Mouse (Mus musculus): ENCODE results near the gene Cacna1i. TPM values are rescaled to one million over a fixed set of nuclear protein-coding genes. Genes with fewer than 3 reads are reported as not detected.

Cacna1i gene
- polyA plus RNA-seq, 1 experiment from 2014 or later: 0.03 TPM

DNA sequence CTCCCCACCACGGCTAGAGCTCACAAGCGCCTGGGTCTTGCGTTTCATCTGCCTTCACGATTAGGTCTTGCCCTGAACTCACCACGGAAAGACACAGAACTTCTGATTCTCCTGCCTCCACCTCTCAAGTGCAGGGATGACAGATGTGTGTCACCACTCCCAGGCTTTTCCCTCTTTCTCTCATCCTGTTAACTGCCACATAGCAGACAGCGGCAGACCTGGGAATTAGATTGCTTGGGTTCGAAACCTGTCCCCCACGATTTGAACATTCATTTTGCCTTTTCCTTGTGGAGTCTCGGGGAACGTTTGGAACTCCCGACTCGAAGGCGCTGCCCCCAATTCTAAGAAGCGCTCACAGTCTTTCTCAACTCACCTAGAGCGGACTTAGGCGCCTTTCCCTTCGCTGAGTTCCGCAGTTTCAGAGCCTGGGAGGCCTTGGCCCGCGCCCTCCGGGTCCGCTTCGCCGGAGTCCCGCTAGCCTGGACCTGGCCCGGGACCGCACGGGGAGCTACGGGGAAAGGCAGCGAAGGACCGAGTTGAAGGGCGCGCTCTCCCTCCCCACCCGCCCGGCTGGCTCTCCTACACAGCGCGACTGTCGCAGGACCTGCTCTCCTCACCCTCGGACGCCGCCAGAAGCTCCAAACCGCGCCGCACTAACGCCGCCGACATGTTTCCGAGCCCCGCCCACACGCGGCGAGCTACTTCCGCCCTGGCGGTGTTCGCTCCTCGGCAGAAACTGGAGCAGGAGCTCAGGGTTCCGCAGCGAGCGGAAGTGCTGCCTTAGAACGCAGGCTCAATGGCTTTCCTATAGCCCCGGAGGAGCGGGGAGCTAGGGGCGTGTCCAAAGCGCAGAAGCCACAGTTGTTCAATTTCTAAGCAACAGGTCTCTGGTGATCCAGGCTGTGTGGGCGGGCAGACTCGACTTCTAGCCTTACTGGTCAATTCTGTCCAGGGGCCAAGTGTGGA is 23.1 kb upstream of the Cacna1i start, which contains the start of gene Rps19bp1:
Gene Rps19bp1, minus strand, starts transcription at position 706 of the 966 bp plus-strand sequence.
- H3K4me3 ChIP-seq (ENCODE audit: low read depth, low read length): peak within 1 kb of the TSS; percentile 89
- H3K9ac ChIP-seq (ENCODE audit: low read depth, low read length): peak within 1 kb of the TSS; percentile 70
- H3K27me3 ChIP-seq (replicated peaks; ENCODE audit: control insufficient read depth, insufficient read depth, low read length): no peaks in the 10 kb centered on the region
- TF ChIP-seq CTCF (IDR thresholded peaks at IDR 0.05; ENCODE audit: low read depth): peak; percentile 20
- H3K27ac ChIP-seq (ENCODE audit: low read depth, low read length): peak within 1 kb of the TSS; percentile 28; the same call in 1 of the 2 replicates
- peak within 1 kb of the TSS; percentile 85 for H3K4me2 ChIP-seq (replicated peaks; ENCODE audit: low read depth)
- H3K4me1 ChIP-seq (replicated peaks; ENCODE audit: control insufficient read depth, insufficient read depth, low read length): no peaks in the 10 kb centered on the region; the same call in 1 of the 2 replicates
- H3K9me3 ChIP-seq (ENCODE audit: control insufficient read depth): no peaks in the 10 kb centered on the region
- peak; percentile 81 for ATAC-seq
- under 1% methylated on average over 66 of the region's 66 CpGs for WGBS
- H3K36me3 ChIP-seq (ENCODE audit: control insufficient read depth, insufficient read depth): 0 out of 2 replicates have a peak, but pooled peaks cover 5% of the 10 kb centered on the region

GRCm38 (mm10) chr15:80266281-80266680 is 20.8 kb upstream of the Cacna1i start:
- 0% methylated on average over 2 of the region's 2 CpGs for WGBS
- no peak overlapping the region for H3K9ac ChIP-seq (ENCODE audit: low read depth, low read length)
- no peaks in the 10 kb centered on the region for H3K9me3 ChIP-seq (ENCODE audit: control insufficient read depth)
- peak; percentile 96 for TF ChIP-seq CTCF (IDR thresholded peaks at IDR 0.05; ENCODE audit: low read depth)
- H3K36me3 ChIP-seq (ENCODE audit: control insufficient read depth, insufficient read depth): no peaks in the 10 kb centered on the region
- no peaks in the 10 kb centered on the region; the same call in 1 of the 2 replicates for H3K4me1 ChIP-seq (replicated peaks; ENCODE audit: control insufficient read depth, insufficient read depth, low read length)
- ATAC-seq: no peak
- H3K4me3 ChIP-seq (ENCODE audit: low read depth, low read length): no peak overlapping the region
- H3K27me3 ChIP-seq (replicated peaks; ENCODE audit: control insufficient read depth, insufficient read depth, low read length): no peaks in the 10 kb centered on the region
- no peak overlapping the region for H3K4me2 ChIP-seq (replicated peaks; ENCODE audit: low read depth)
- no peak overlapping the region for H3K27ac ChIP-seq (ENCODE audit: low read depth, low read length)

- Histone ChIP-seq H3K27me3 (replicated peaks; ENCODE audit: control insufficient read depth, insufficient read depth, low read length) (no peaks in the 10 kb centered on the region), H3K36me3 (ENCODE audit: control insufficient read depth, insufficient read depth) (no peaks in the 10 kb centered on the region), H3K9me3 (ENCODE audit: control insufficient read depth) (no peaks in the 10 kb centered on the region), H3K9ac (ENCODE audit: low read depth, low read length) (no peak overlapping the region), H3K4me2 (replicated peaks; ENCODE audit: low read depth) (no peak overlapping the region), H3K27ac (ENCODE audit: low read depth, low read length) (no peak overlapping the region), H3K4me3 (ENCODE audit: low read depth, low read length) (no peak overlapping the region), H3K4me1 (replicated peaks; ENCODE audit: control insufficient read depth, insufficient read depth, low read length) (no peaks in the 10 kb centered on the region)
- ATAC-seq: no peak
- no peak for TF ChIP-seq CTCF (IDR thresholded peaks at IDR 0.05; ENCODE audit: low read depth)
- 73% methylated on average over 3 of the region's 3 CpGs for WGBS
Observed at GRCm38 (mm10) chr15:80271858-80272396, 15.1 kb upstream of the Cacna1i start.

GRCm38 (mm10) chr15:80277107-80277506 is 9.9 kb upstream of the Cacna1i start:
- no peak overlapping the region for H3K4me3 ChIP-seq (ENCODE audit: low read depth, low read length)
- H3K9ac ChIP-seq (ENCODE audit: low read depth, low read length): no peak overlapping the region
- no peaks in the 10 kb centered on the region for H3K36me3 ChIP-seq (ENCODE audit: control insufficient read depth, insufficient read depth)
- no peak for ATAC-seq
- no peak overlapping the region for H3K4me2 ChIP-seq (replicated peaks; ENCODE audit: low read depth)
- H3K4me1 ChIP-seq (replicated peaks; ENCODE audit: control insufficient read depth, insufficient read depth, low read length): no peaks in the 10 kb centered on the region
- H3K9me3 ChIP-seq (ENCODE audit: control insufficient read depth): no peaks in the 10 kb centered on the region
- H3K27ac ChIP-seq (ENCODE audit: low read depth, low read length): no peak overlapping the region
- TF ChIP-seq CTCF (IDR thresholded peaks at IDR 0.05; ENCODE audit: low read depth): peak; percentile 20; the same call in 1 of the 2 replicates
- 48% methylated on average over 9 of the region's 9 CpGs for WGBS
- H3K27me3 ChIP-seq (replicated peaks; ENCODE audit: control insufficient read depth, insufficient read depth, low read length): no peaks in the 10 kb centered on the region

DNA sequence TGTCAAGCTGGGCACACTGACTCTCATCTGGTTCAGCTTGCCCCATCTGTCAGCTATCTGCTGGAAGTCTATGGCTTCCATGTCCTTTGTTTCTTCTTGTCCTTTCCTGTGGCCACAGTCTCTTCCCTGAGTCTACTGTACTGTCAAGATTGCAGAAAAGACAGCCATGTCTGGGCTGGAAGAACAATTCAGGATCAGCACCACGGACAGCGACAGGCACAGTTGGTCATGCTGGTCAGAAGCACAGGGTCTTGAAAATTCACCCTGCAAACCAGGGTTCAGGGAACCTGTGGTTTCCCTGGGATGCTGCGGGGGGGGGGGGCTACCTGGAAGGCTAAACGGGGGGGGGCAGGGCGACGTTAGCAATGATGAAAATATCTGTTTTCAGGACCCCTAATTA is 9.4 kb upstream of the Cacna1i start:
- ATAC-seq: no peak
- no peaks in the 10 kb centered on the region for H3K9me3 ChIP-seq (ENCODE audit: control insufficient read depth)
- no peak overlapping the region for H3K9ac ChIP-seq (ENCODE audit: low read depth, low read length)
- H3K27me3 ChIP-seq (replicated peaks; ENCODE audit: control insufficient read depth, insufficient read depth, low read length): no peaks in the 10 kb centered on the region
- 0% methylated on average over 6 of the region's 6 CpGs for WGBS
- H3K36me3 ChIP-seq (ENCODE audit: control insufficient read depth, insufficient read depth): no peaks in the 10 kb centered on the region
- no peak for TF ChIP-seq CTCF (IDR thresholded peaks at IDR 0.05; ENCODE audit: low read depth)
- H3K4me3 ChIP-seq (ENCODE audit: low read depth, low read length): no peak overlapping the region
- H3K27ac ChIP-seq (ENCODE audit: low read depth, low read length): no peak overlapping the region
- no peak overlapping the region for H3K4me2 ChIP-seq (replicated peaks; ENCODE audit: low read depth)
- H3K4me1 ChIP-seq (replicated peaks; ENCODE audit: control insufficient read depth, insufficient read depth, low read length): no peaks in the 10 kb centered on the region

DNA sequence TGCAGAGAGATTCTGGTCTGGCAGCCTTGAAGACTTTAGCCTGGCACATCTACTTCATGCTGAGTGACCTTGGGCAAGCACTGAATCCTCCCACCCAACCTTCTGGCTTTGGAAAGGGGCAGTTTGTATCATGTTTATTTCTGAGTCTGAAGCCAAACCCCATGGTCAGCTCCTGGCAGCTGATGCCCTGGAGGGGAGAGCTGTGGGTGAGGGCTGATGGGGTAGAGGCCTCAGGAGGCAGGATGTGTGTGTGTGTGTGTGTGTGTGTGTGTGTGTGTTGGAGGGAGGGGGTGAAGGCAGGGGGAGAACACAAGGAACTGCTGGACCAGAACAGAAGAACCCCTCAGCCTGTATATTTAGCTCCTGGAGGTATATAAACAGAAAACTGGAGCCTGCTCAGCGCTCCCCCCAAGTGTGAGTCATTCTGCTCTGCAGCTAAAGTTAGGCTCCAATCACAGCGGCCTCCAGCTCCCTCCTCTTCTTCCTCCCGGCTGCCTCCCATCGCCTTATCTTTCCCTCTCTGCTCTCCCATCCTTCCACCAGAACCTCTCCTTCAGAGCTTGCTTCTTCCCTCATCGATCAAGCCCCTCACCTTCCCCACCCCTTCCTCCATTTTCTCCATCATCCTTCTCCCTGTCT is 8.8 kb upstream of the Cacna1i start:
- Histone ChIP-seq H3K4me3 (ENCODE audit: low read depth, low read length) (no peak overlapping the region), H3K4me2 (replicated peaks; ENCODE audit: low read depth) (no peak overlapping the region), H3K9ac (ENCODE audit: low read depth, low read length) (no peak overlapping the region), H3K27ac (ENCODE audit: low read depth, low read length) (no peak overlapping the region), H3K27me3 (replicated peaks; ENCODE audit: control insufficient read depth, insufficient read depth, low read length) (no peaks in the 10 kb centered on the region), H3K9me3 (ENCODE audit: control insufficient read depth) (no peaks in the 10 kb centered on the region), H3K36me3 (ENCODE audit: control insufficient read depth, insufficient read depth) (no peaks in the 10 kb centered on the region), H3K4me1 (replicated peaks; ENCODE audit: control insufficient read depth, insufficient read depth, low read length) (no peaks in the 10 kb centered on the region)
- 55% methylated on average over 4 of the region's 5 CpGs for WGBS
- ATAC-seq: no peak
- TF ChIP-seq CTCF (IDR thresholded peaks at IDR 0.05; ENCODE audit: low read depth): no peak
